Mouse (Mus musculus) ES-E14 (cell line): ENCODE measurements around the gene Pik3r2. TPM values are rescaled to one million over a fixed set of nuclear protein-coding genes. Genes with fewer than 3 reads are reported as not detected.

Experiments used
- DNase-seq: peaks from one replicate; pipeline ENCODE4 v3.0.0-alpha.2; 2013; ENCODE audit warnings: low read depth, low spot score
- H3K27ac ChIP-seq: 2 replicates; pipeline ENCODE4 v1.5.1; 2012; ENCODE audit warnings: low read depth, mild to moderate bottlenecking, low read length, moderate library complexity, mixed read lengths; ENCODE audit not compliant: poor library complexity, insufficient read depth, severe bottlenecking
- H3K36me3 ChIP-seq: 2 replicates; pipeline ENCODE4 v1.6.1; 2012; ENCODE audit warnings: mild to moderate bottlenecking, low read length, moderate library complexity, mixed read lengths; ENCODE audit not compliant: control insufficient read depth, poor library complexity, insufficient read depth, severe bottlenecking
- H3K4me1 ChIP-seq, 2 experiments: fragments of 150-350 bp in 1 of 2; sonication (generic) in 1 of 2; 2 replicates each; pipeline ENCODE4 v1.6.1; 2012; ENCODE audit warnings: low read length in 2 of 2, mild to moderate bottlenecking in 1 of 2, mixed read lengths in 1 of 2; ENCODE audit not compliant: control insufficient read depth in 2 of 2, insufficient read depth in 2 of 2, poor library complexity in 1 of 2
- H3K4me3 ChIP-seq, 2 experiments: fragments of 150-350 bp in 1 of 2; sonication (generic) in 1 of 2; 2 replicates each; pipeline ENCODE4 v1.5.1; 2012; ENCODE audit warnings: low read length in 2 of 2, low read depth in 1 of 2, mild to moderate bottlenecking in 1 of 2, mixed read lengths in 1 of 2; ENCODE audit not compliant: insufficient read depth in 1 of 2, poor library complexity in 1 of 2, severe bottlenecking in 1 of 2
- H3K9ac ChIP-seq: 2 replicates; pipeline ENCODE4 v1.6.1; 2012; ENCODE audit warnings: low read depth, mild to moderate bottlenecking, low read length, mixed read lengths; ENCODE audit not compliant: poor library complexity, insufficient read depth, severe bottlenecking
- H3K9me3 ChIP-seq: fragments of 150-350 bp; sonication (generic); 2 replicates; pipeline ENCODE4 v1.6.1; 2012; ENCODE audit warnings: low read depth, mild to moderate bottlenecking, low read length; ENCODE audit not compliant: control insufficient read depth, insufficient read depth
- CHD2 ChIP-seq: IDR thresholded peaks from 2 replicates; pipeline ENCODE4 v1.6.1; 2014; ENCODE audit warnings: mild to moderate bottlenecking, low read depth, low read length, inconsistent platforms
- HCFC1 ChIP-seq: IDR thresholded peaks from 2 replicates; pipeline ENCODE4 v1.6.1; 2012; ENCODE audit warnings: low read length, inconsistent platforms, borderline replicate concordance; ENCODE audit not compliant: insufficient read depth
- MAFK ChIP-seq: IDR thresholded peaks from 2 replicates; pipeline ENCODE4 v1.6.1; 2014; ENCODE audit warnings: mild to moderate bottlenecking, low read depth, low read length, inconsistent platforms; ENCODE audit not compliant: insufficient read depth
- ZC3H11A ChIP-seq: IDR thresholded peaks from 2 replicates; pipeline ENCODE4 v1.6.1; 2012; ENCODE audit warnings: low read depth, mild to moderate bottlenecking, inconsistent platforms, low read length, borderline replicate concordance
- ZNF384 ChIP-seq: IDR thresholded peaks from 2 replicates; pipeline ENCODE4 v1.6.1; 2012; ENCODE audit warnings: low read depth, low read length, inconsistent platforms
- in situ Hi-C, 2 experiments: fragments of 600-800 bp; cut with MboI; formaldehyde crosslinking; loops; one replicate each; pipeline ENCODE4 v1.15.1; 2025; ENCODE audit warnings: low sequenced_read_pairs in 2 of 2, inconsistent platforms in 1 of 2; ENCODE audit not compliant: unreplicated experiment in 2 of 2
- total RNA-seq: library from RNA; depleted of rRNA; stranded (reverse); fragments of 300-350 nt; gene quantifications from 2 replicates; pipeline ENCODE4 v1.2.3, GENCODE M21; 2012

The Pik3r2 gene
- total RNA-seq, 1 experiment = 52.7 TPM

- Histone ChIP-seq H3K9ac (no peak overlapping the region), H3K27ac (no peak overlapping the region; the same call in 1 of the 2 replicates), H3K4me3 (no peak overlapping the region), H3K4me1 (peaks cover 0 to 8% of the 10 kb centered on the region in 2 experiments; a peak in 2 of 4 replicates), H3K36me3 (no peaks in the 10 kb centered on the region; the same call in 1 of the 2 replicates), H3K9me3 (no peaks in the 10 kb centered on the region)
- DNase-seq = no peak
- TF ChIP-seq CHD2 (no peak), HCFC1 (no peak), ZNF384 (no peak), MAFK (no peak), ZC3H11A (no peak)
- in situ Hi-C loops = no loop called here
These were observed 26.4 kb upstream of the Pik3r2 start for GRCm38 (mm10) chr8:70802786-70803510.

- TF ChIP-seq MAFK = no peak
- TF ChIP-seq CHD2 = no peak
- no peak for TF ChIP-seq ZNF384
These were observed 25.3 kb upstream of the Pik3r2 start for GRCm38 (mm10) chr8:70801830-70802229.

GRCm38 (mm10) chr8:70801156-70801555, 24.6 kb upstream of the Pik3r2 start:
- no peak overlapping the region for H3K27ac ChIP-seq
- H3K36me3 ChIP-seq = no peaks in the 10 kb centered on the region; the same call in 1 of the 2 replicates
- DNase-seq = no peak
- in situ Hi-C loops = no loop called here
- no peak overlapping the region for H3K4me3 ChIP-seq
- H3K4me1 ChIP-seq = peaks cover 0 to 10% of the 10 kb centered on the region in 2 experiments; a peak in 2 of 4 replicates
- no peak overlapping the region for H3K9ac ChIP-seq
- TF ChIP-seq ZNF384 (no peak), CHD2 (no peak), ZC3H11A (no peak), HCFC1 (no peak), MAFK (no peak)
- H3K9me3 ChIP-seq = no peaks in the 10 kb centered on the region

More at GRCm38 (mm10) chr8:70801830-70802229, 25.3 kb upstream of the Pik3r2 start:
- DNase-seq = no peak
- Histone ChIP-seq H3K27ac (no peak overlapping the region), H3K9me3 (no peaks in the 10 kb centered on the region), H3K9ac (no peak overlapping the region), H3K4me1 (peaks cover 0 to 8% of the 10 kb centered on the region in 2 experiments; a peak in 2 of 4 replicates), H3K4me3 (no peak overlapping the region), H3K36me3 (no peaks in the 10 kb centered on the region; the same call in 1 of the 2 replicates)
- in situ Hi-C loops = no loop called here

DNA sequence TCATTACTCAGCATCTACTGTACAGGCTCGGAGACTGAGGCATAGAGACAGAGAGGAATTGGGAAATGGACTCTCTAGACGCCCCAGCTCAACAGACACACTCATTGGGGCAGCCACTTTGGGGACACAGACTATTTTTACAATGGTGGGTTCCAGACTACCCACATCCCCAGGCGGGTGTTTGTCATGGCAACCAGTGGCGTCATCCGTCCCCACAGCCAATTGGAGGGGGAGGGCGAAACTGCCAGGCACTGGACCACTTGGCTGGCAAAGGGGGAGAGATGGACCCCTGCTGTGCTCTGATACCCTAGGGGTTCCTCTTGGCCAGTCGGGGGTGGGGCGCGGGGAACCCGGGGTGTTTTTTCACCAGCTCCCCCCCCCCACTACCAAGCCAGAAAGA, 24.1 kb upstream of the Pik3r2 start:
- no peak overlapping the region for H3K4me3 ChIP-seq
- no peaks in the 10 kb centered on the region; the same call in 1 of the 2 replicates for H3K36me3 ChIP-seq
- TF ChIP-seq MAFK = no peak
- TF ChIP-seq HCFC1 = no peak
- no peak for TF ChIP-seq ZNF384
- no peak for TF ChIP-seq CHD2
- TF ChIP-seq ZC3H11A = no peak
- no peaks in the 10 kb centered on the region for H3K9me3 ChIP-seq
- in situ Hi-C loops = no loop called here
- no peak overlapping the region for H3K9ac ChIP-seq
- no peak for DNase-seq
- H3K4me1 ChIP-seq = peaks cover 0 to 10% of the 10 kb centered on the region in 2 experiments; a peak in 2 of 4 replicates
- no peak overlapping the region for H3K27ac ChIP-seq

DNA sequence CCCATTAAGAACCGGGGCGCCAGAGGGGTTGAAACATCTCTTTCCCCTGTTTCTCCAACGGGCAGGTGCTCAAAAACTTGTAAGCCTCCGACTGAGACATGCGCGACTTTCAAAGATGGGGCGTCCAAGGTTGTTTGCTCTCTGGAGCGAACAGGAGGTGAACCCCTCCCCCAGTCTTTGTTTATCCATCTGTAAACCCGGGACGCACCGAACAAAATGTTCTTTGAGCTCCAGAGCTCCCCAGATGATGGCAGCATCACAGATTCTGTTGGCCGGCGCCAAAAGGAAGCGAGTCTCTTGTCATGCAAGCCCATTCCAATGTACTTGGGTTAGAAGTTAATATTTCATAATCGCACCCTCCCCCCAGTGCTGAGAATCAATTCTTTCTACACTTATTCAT, 21.8 kb upstream of the Pik3r2 start:
- Histone ChIP-seq H3K36me3 (no peaks in the 10 kb centered on the region; the same call in 1 of the 2 replicates), H3K27ac (no peak overlapping the region), H3K4me1 (peaks cover 0 to 10% of the 10 kb centered on the region in 2 experiments; a peak in 2 of 4 replicates), H3K9me3 (no peaks in the 10 kb centered on the region), H3K4me3 (peak overlapping the region; percentile 76 to 97), H3K9ac (peak overlapping the region; percentile 69; the same call in 1 of the 2 replicates)
- DNase-seq = no peak
- TF ChIP-seq HCFC1 (no peak), ZC3H11A (no peak), MAFK (no peak), CHD2 (no peak), ZNF384 (no peak)
- in situ Hi-C loops = no loop called here
